Mouse (Mus musculus): ENCODE measurements around the gene Disp1.
A peak's percentile ranks its signal among the peaks of the same experiment; 100 is the strongest.

Gene Disp1

DNA sequence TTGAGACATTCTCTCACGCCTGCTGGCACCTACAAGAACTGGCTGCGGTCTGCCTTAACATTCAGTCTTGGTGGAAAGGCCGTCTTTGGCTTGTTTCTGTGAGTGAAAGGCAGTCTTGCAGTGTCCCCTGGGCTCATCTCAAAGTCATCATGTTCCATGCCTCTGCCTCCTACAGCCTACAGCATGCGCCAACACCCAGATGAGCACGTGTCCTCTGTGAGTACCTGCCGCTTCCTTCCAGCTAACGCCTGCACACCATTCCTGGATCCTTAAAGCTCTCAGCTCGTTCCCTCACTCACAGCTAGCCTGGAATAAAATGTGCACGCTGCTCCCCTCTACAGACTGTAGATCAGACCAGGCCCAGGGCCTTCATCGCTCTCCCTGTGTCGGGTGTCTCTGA lies 60.3 kb downstream of the Disp1 start:
- DNase-seq (ENCODE audit: low spot score), result no peak

DNA sequence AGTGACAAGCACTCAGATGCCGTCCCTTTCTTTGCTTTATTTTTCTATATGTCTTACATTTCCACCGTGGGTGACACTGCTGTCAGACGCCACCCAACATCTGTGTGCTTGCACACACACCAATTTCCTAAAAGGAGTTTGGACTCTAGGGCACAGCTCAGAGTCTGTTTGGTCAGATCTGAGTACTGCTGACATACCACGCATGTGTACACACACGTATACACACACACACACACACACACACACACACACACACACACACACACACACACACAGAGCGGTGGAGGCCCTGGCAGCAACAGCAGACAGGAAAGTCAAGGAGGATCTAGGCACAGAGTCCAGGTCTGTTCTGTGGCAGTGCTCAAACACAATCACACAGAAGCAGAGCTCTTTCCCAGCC lies 61.1 kb downstream of the Disp1 start:
- DNase-seq (ENCODE audit: low spot score), result no peak

DNA sequence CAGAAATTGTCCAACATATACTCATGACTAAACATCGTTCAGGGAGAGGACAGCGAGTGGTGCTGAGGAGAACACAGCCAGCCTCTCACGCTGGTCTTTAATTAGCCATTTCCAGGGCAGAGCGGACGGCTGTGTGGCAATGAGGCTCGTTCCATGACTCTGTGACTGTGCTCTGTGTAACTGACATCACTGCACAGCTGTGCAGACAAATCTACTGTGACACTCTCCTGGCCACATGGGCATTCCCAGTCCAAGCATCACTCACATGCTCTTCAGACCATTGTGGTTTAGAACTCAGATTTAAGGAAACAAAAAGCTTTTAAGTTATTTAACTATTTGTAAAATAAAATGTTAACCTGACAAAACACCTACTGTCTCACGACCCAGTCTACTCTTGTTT lies 62.1 kb downstream of the Disp1 start:
- no peak for DNase-seq (ENCODE audit: low spot score)

DNA sequence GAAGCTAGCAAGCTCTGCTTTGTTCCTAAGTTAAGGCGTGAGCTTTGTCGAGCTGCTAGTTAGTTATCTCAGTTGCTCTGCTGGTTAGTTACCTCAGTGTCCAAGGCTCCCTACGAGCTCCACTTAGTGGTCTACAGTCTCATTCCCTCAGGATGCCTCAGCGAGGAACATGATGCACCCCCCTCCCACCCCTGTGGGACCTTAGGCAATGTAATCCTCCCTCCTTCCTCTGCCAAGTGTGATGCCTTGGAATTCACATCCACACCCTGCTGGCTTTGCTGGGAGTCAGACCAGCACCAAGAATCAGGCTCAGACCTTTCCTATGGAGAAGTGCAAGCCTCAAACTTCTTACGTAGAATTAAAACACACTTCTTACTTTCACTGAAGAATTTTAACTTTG lies 65.7 kb downstream of the Disp1 start:
- DNase-seq (ENCODE audit: low spot score), result peak; percentile 24

DNA sequence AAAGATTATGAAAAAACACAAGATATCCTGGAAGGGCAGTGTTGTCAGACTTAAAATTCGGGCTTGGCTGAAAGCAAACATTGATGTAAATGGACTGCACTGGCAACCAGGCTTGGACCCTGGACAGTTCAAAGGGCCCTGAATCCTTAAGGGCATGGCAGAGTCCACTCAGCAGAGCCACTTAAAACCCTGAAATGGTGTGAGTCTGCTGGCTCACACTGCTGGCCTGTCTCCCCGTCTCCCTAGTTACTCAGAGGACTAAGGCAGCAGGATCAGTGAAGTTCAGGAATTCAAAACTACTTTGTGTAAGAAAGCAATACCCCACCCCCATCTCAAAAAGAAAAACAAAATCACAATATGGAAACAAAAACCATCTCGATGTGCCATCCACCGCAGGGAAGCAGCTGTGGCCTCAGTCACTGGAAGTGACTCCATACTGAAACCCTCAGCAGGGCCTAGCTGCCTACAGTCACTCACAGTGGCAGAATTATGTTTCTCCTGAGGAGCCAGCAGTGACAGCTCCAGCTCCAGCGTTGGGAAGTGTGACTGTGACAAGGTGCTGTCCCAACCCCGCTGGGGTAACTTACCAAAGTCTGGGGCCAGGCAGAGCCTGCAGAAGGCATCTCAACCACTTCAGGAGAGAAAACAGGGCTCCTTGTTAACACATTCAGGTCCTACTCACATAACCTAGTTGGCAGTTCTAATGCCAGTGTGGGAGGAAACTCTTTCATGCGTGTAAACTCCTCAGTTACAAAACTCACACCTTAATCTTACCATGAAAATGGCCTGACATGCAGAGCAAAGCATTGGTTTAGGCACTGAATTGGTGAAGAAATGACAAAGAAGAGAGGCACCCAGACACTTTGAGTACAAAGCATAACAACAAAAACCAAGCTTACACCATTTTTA lies 66.8 kb downstream of the Disp1 start:
- DNase-seq (ENCODE audit: low spot score), result no peak

DNA sequence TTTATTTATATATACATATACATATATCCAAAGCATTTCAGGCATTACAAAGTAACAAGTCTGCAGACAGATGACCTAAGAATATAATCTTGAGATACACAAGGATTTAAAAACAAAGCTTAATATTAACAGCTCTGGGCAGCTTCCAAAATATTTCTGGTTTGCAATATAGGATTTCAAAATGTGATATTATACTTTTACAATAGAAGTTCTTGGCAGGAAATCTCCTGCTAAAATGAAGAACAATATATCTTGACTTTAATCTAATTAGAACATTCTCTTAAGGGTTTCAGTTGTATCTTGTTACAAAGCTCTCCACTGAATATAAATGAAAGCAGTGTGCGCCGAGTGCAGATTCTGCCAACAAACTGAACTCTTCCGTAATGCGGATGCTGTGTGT lies 68.0 kb downstream of the Disp1 start:
- DNase-seq (ENCODE audit: low spot score), result no peak

DNA sequence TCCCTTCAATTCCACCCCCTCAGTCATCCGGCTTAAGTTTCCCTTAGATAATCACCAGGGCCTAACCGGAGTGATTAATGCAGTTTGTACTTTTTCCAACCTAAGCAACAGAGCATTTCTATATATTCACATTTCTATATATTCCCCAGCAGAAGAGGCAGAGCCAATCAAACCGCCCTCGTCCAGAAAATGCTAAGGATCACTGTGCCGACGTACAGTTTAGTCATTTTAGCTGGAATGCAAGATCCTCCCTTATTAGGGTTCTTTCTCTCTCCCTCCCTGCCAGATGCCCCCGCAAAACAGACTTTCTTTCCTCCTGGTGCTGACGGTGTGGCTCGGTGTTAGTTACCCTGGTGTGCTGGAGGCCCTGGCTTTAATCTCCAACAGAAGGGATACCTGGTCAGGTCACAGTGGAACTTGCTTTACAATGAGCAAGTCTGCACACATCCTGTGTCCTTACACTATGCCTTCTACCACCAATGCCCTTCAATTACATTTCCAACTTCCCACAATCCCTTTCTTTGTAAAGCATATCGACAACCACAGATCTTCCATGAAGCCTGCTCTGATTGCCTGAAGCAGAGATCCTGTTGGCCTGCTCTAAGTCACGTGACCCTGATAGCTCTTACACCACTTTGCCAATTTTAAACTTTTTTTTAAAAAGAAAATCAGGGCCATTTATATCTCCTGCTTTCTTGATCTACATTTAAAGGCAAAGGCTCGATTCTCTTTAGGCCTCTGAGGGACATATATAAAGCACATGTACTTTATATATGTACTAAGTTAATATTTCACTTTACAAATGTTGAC lies 69.6 kb downstream of the Disp1 start:
- no peak for DNase-seq (ENCODE audit: low spot score)

DNA sequence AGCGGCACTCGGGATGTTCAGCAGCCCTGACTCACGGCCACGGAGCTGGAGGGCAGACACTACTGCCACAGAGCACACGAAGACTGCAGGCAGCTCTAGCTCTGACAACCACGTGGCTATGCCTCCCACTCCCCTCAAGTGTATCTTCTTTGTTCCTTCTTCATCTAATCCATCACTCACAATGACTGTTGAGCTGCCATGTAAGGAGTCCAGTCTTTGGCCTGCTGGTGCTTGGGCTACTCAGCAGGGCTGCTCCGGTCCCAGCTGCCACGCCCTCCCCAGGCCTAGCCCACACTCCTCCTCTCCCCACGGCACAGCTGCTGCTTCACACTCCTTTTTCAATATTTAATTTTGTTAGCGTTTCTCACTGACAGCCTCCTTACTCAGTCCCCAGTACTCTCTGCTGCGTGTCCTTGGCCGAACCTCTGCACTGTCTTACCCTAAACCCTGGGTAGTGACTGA lies 70.9 kb downstream of the Disp1 start:
- DNase-seq (ENCODE audit: low spot score), result no peak

DNA sequence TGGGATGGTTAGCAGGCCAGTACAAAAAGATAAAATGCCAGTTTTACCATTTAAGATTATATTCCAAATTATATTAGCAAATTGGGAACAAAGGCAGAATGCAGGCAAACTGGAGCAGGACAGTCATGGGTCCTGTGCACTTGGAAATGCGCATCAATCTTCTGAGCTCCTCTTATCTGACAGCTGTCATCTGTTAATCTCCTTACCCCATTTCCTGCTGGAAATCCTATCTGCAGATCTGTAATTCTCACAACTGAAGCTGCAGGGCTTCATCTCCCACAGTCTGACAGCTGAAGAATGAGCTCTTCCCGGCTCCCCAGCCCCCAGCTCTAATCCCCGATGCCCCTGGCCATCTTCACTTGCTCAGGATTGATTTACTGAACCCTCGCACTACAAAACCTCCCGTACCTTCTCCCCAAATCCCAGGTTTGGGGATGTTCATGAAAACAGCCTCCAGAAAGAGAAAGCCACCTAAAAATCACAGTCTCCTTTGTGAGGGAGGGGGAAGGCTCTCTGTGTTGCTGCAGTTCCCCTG lies 71.7 kb downstream of the Disp1 start:
- no peak for DNase-seq (ENCODE audit: low spot score)

DNA sequence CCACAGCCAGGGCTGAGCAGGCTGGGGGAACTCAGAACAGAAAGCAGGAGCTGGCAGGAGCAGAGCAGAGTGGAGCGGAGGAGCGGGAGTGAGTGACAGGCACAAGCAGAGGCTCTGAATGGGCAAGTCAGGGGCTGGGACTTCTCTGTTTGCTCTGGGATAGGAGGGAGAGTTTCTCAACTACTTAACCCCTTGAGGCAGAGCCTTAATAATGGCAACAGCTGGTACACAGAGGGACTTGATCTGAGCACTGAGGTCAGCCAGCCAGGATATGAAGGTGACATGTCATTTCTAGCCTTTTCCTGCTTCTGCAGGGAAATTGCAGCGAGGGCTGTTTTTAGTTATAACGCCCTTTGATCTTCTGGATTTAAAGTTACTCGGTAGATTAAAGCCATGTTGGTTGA lies 73.9 kb downstream of the Disp1 start:
- no peak for DNase-seq (ENCODE audit: low spot score)

DNA sequence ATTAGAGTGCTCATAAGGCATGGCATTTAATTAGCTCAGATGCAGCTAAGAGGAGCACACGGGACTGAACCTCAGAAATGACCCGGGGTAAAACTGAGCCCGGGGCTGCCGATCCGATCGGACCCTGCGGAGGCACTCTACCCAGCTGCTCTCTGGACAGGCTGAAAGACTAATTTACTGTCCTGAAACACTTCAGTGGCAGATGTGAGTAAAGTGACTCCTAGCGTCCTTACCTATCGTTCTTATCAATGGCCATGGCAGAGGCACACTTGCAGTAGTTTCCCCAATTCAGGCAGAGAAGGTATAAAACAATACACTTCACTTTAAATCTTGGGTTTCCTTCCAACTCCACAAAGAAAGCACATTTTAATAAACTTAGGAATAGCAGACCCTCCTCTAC lies 74.5 kb downstream of the Disp1 start:
- DNase-seq (ENCODE audit: low spot score), result no peak

DNA sequence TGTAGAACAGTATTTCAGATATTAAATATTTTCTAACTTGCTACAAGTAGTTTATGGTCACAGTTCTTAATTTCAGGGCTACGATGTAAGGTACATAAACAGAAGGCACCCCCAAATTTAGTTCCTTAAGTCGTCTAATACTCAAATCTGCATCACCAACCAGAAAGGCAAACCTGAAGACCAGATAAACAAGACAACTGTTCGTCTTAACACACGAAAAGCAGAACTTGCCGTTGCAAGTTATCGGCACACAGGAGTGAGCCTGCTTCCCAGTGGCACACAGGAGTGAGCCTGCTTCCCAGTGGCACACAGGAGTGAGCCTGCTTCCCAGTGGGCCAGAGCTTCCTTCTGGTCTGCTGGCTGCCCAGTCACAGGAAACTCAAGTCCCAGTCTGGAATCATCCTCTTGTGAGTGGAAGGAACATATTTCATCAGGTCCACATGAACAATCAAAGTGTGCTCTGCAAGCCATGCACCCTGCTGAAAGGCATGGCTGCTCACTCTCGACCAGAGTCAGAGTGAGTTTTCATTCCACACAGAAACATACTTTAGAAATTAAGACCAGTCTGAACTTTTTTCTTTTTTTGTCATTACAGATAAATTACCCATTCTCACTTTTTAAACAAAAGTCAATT lies 75.1 kb downstream of the Disp1 start:
- no peak for DNase-seq (ENCODE audit: low spot score)

DNA sequence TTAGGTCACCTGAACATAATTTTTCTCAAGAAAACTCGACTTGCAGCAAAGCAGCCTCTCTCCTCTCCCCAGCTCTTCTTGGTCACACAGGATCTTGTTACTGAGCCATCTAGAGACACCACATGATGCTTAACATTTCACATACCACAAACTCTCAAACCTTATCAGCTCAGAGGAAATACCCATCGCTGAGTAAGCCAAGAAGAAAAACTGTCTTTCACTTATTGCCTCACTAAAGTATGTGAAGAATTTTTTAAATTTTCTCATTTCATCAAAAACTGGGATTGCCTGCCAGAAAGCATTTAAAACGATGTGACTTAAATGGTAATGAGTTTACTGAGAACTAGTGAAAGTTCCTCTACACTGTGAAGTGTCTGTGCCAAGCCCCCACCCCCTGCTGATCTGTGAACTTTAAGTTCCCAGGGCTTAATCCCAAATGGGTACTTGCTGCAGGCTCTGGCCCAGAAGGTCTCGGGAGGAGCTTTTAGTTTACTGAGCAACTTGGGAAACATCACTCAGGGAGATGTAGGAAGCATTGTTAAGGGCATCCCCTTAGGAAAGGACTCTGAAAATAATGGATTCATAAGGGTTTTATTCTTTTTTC lies 76.6 kb downstream of the Disp1 start:
- DNase-seq (ENCODE audit: low spot score), result no peak

DNA sequence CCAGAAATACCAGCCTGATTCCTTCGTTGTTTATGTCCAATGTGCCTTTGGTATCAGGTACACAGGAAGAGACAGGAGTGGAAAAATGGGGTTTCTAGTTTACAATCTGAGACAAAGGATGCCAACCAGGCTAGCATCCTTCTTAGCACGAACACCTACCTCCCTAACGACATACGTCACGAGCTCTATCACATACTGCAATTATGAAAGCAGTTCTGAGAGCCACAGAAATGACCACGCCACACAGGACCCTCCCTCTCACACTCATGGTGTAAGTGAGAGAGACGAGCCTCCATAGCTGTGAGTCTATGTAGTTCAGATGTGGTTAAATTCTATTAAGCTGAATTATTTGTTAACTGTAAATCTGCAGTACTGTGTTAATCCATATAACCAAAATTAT lies 78.1 kb downstream of the Disp1 start:
- DNase-seq (ENCODE audit: low spot score), result no peak

DNA sequence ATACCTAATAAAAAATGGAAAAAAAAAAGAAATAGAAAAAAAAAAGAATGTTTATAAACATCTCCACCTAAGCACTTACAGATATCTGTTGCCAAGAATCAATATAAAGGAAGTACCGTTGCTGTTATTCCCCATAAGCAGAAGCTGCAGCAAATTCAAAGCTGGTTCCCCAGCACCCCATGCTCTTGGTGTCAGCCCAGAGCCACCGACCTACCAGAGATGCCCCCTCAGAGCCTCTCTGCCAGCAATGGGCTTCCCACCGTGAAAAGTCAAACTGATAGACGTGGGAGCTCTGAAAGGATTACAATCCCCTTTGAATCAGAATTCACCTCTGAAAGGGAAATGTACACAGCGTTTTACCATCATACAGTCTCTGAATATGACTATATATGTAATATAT lies 78.8 kb downstream of the Disp1 start:
- no peak for DNase-seq (ENCODE audit: low spot score)

DNA sequence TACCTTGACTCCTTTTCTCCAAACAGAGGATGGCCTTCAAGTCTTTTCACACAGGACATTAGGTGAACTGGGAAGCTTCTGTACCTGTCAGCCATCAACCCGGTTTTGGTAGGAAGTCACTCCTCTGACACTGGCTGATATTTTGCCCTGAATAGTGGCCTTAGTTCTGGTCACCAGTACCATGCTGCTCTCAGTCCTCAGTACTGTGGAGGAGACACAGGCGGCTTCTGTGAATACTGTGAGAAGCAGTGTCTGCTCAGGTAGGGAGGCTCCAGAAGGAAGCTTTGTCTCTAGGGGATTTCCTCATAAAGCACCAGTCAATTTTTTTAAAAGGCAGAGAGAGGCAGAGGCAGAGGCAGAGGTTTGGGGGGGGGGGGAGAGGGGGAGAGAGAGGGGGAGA lies 80.0 kb downstream of the Disp1 start:
- DNase-seq (ENCODE audit: low spot score), result no peak

DNA sequence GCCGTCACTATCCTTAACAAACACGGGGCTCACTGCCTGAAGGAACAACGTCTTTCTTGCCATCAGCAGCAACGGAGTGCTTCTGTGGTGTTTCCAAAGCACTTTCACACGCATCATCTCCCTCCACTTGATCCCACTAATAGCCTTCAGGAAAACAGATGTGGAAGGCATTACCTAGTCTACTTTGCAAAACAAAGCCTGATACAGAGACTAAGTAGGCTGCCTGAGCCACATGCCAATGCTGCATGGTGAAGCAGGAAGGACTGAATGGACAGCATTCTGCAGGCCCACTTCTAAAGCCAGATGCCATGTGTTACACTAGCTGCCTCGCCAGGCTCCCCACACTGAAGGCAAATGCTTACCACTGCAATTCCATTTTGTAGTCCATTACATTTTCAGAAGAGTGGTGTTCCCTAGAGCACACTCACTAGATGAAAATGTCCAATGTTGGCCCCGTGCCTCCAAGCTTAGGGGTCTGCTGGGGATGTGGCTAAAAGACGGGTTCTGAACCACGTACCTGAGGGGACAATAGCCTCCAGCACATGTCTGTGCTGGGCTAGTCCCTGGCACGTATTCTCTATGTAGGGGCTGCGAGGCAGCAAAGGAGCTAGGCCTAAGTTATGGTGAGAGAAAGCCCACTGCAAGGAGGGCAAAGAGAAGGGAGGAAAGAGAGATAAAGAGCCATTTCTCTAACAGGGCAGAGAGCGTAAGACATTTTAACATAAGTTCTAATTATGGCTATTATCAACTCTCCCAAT lies 80.6 kb downstream of the Disp1 start:
- no peak for DNase-seq (ENCODE audit: low spot score)

DNA sequence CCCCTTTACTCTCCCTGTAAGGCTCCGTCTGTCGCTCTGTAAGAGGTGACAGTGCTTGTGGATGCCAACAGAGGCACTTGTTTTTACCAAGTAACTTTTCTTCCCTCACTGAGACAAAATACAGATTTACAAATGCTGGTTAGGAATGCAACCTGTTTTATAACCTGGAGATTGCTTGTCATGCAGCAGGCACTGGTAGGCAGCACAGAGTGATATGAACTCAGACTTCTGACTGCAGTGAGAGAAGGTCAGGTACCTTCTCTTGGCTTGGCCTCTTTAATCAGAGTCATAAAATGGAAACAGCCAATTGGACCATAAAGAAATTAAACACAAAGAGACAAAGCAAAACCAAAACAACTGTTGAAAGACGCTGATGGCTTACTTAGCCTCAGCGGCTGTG lies 83.2 kb downstream of the Disp1 start:
- DNase-seq (ENCODE audit: low spot score), result no peak

DNA sequence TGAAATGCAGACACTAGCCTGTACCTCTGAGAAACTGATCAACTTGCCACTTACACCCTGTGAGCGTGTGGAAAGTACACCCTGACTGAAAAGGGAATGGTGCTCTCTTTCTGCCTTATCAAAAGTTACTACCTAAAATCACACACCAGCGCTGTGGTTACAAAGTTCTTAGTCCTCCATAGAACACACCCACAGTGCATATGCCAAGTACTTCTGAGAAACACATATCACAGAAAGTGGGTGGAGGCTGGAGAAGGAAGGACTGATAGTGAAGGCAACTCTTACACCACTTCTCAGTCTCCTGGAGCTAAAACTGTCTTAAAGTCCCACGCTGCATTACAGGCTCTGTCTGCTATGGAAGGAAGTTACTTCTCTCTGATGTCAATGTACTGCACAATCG lies 86.9 kb downstream of the Disp1 start:
- DNase-seq (ENCODE audit: low spot score), result no peak

DNA sequence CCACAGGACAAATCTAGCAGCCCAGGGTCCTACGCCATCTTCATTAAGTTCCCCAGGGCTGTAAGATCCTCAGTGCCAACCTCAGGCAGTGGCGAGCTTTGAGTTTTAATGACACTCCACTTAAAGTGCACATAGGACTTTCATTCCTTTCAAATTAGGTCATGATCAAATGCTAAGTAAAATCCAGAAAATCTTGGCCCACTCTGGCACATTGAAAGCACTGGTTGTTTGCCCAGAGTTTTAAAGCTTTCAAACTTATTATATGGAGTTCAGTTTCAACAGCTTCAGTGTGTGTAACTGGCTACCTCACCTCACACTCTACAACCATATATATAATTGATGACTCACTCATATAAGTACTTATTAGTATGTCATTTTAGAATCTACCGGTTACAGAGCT lies 87.9 kb downstream of the Disp1 start:
- no peak for DNase-seq (ENCODE audit: low spot score)

DNA sequence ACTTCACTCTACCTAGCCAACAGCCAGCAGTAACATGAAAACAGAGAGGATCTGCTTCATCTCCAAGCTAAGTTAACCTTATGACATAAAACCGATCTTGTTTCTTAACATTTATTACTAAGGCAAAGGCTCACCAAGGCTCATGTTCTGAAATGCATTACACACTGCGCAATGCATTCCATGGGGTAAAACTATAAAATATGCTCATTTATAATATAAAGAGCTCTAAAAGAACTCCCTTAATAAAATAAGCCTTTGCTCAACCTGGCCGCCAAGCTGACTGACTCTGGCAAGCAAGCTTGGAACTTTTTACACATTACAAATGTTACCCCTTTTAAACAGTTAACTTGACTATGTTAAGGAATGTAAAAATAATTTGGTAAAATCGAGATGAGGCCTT lies 94.1 kb downstream of the Disp1 start:
- no peak for DNase-seq (ENCODE audit: low spot score)

Measured in urinary bladder, postnatal 25 days (tissue).